Mouse (Mus musculus): Measurements from ENCODE around the gene Mepe.

DNA sequence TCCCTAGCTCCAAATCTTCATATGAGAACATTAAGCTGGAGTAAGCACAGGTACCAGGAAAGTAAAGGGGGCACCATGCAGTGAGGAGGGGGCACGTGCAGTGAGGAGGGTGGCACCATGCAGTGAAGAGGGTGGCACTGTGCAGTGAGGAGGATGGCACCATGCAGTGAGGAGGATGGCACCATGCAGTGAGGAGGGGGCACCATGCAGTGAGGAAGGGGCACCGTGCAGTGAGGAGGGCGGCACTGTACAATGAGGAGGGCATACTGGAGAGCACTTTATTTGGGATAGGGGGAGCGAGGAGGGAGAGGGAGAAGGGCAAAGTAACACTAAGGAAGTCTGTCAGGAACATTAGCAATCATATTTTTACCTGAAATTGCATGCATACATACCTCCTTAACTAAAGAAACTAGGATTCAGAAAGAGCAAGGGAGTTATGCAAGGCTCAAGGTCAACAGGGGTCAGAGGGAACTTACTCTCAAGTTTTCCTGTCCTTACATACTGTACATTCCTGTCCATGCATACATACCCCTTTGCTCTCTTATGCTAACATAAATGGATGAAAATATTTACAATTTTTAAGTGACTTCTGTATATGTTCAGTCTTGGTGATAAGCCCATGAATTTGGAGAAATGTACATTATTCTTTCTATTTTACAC lies 48.6 kb downstream of the Mepe start:
- TF ChIP-seq EP300 (IDR thresholded peaks at IDR 0.05; ENCODE audit: low read length): no peak
- no peak for TF ChIP-seq MAZ (IDR thresholded peaks at IDR 0.05; ENCODE audit: low read depth, low read length)
- no peak for TF ChIP-seq MAX (IDR thresholded peaks at IDR 0.05; ENCODE audit: low read length)
- no peak for TF ChIP-seq NRF1 (IDR thresholded peaks at IDR 0.05; ENCODE audit: low read depth, low read length)
- TF ChIP-seq HCFC1 (IDR thresholded peaks at IDR 0.05; ENCODE audit: low read depth, low read length): no peak
